Mouse (Mus musculus) cortical plate, adult 2 months (tissue): Measurements from ENCODE around the gene Cntn5. TPM values are rescaled to one million over a fixed set of nuclear protein-coding genes. Genes with fewer than 3 reads are reported as not detected.
"Not testable (repeated sequence)": the region's sequence is repeated elsewhere in the genome, so short reads cannot be mapped to it uniquely, and the experiment has no call there.

Experiments
- H3K27ac ChIP-seq: fragments of 200-500 bp; 2 replicates; pipeline ENCODE4 v1.5.1; 2012; ENCODE audit warnings: low read length, control low read depth, inconsistent platforms; ENCODE audit not compliant: insufficient read depth
- H3K4me1 ChIP-seq: fragments of 200-500 bp; 2 replicates; pipeline ENCODE4 v1.6.1; 2011; ENCODE audit warnings: low read length; ENCODE audit not compliant: control insufficient read depth, insufficient read depth
- H3K4me3 ChIP-seq: fragments of 200-500 bp; 2 replicates; pipeline ENCODE4 v1.5.1; 2011; ENCODE audit warnings: mild to moderate bottlenecking, low read length, control low read depth; ENCODE audit not compliant: insufficient read depth
- CTCF ChIP-seq: fragments of 200-500 bp; IDR thresholded peaks from 2 replicates; pipeline ENCODE4 v1.5.1; 2011; ENCODE audit warnings: mild to moderate bottlenecking, control low read depth, low read length; ENCODE audit not compliant: insufficient read depth; ENCODE audit errors: extremely low read depth
- POLR2A ChIP-seq: fragments of 200-500 bp; IDR thresholded peaks from 2 replicates; pipeline ENCODE4 v1.6.1; 2011; ENCODE audit warnings: mild to moderate bottlenecking, low read length, control low read depth; ENCODE audit not compliant: insufficient read depth; ENCODE audit errors: extremely low read depth
- polyA plus RNA-seq: library from polyadenylated mRNA; depleted of rRNA; stranded (reverse); fragments of >200 nt; gene quantifications from 2 replicates; pipeline ENCODE4 v1.2.3, GENCODE M21; 2012

Cntn5 gene
- polyA plus RNA-seq, 1 experiment: 4.4 TPM

DNA sequence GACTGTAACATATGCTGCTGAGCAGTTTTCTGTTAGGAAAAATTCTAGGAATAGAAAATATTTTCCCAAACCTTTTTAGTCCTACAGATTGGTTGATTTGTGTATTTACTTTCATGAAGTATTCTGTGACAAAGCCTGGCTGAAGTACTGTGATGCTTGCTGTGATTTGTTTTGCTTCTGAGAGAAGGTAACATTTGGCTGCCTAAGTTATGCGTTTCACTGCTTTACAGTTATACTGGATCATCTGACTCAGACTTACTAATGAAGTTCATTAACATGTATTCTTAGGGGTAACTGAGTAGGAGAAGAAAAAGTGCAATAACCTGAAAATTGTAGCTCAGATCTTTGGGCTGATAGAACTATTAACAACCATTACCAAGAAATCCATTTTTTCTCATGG lies 245.1 kb downstream of the Cntn5 start:
- Histone ChIP-seq H3K27ac (no peak overlapping the region), H3K4me1 (no peaks in the 10 kb centered on the region), H3K4me3 (no peak overlapping the region)
- TF ChIP-seq POLR2A: no peak
- TF ChIP-seq CTCF: no peak

DNA sequence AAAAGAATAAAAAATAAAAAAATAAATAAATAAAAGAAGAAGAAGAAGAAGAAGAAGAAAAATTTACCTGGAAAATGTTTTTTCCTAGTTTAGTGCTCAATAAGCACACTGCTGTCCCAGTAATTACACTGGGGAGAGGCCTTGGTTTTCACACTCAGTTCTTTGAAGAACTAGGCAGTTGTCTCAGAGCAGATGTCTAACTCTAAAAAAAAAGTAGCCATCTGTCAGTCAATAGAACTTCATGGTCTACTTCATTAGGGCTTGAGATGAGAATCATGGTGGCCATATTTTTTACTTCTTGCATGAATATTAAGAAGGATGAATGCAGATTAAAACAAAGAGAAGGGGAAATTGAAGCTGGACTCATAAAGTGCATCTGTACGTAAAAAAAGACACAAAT lies 246.5 kb downstream of the Cntn5 start:
- Histone ChIP-seq H3K4me3 (no peak overlapping the region), H3K4me1 (no peaks in the 10 kb centered on the region), H3K27ac (no peak overlapping the region)
- TF ChIP-seq POLR2A (no peak), CTCF (no peak)

DNA sequence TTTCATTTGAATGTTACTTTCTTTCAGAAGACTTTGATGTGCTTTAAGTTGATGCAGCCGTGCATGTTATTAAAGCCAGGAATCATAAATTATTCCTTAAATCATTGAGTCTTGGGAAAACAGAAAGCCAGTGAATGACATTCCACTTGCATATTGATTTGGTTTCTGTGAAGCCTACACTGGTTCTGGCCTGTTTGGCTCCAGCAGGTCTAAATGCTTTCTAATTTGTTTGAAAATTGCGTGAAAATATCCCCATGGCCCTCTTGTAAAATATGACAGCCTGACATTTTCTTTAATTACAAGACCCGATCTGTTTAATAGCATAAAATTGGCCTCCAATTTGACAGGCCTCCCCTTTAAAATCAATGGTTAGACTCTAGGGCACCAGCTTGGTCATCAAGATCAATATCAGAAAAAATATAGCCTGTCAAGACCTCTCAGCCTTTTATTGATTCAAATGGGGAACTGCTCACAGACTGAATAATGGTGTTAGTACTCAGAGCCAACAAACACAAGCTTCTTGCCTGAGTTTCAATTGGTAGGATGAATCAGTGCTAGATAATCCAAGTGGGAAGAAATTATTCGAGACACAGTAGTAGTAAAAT lies 247.3 kb downstream of the Cntn5 start:
- H3K27ac ChIP-seq: no peak overlapping the region
- TF ChIP-seq CTCF (no peak), POLR2A (no peak)
- no peaks in the 10 kb centered on the region for H3K4me1 ChIP-seq
- H3K4me3 ChIP-seq: no peak overlapping the region

DNA sequence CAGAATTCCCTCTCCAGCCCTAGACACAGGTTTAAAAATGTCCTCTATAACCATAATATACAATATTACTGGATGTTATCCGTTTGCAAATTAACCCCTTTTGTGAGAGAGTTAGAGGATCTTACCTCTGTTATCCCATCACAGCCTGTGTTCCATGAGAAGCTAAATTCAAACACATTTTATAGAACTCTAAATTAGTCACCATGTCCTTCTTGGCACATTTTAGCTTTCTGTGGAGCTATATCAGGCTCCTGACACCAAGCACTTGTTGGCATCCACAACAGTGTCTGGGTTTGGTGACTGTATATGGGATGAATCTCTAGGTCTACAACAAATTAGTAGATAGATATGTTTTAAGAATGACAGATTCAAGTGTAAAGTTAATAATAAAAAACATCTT lies 253.9 kb downstream of the Cntn5 start:
- H3K4me3 ChIP-seq: no peak overlapping the region
- H3K27ac ChIP-seq: no peak overlapping the region
- TF ChIP-seq POLR2A: no peak
- no peak for TF ChIP-seq CTCF
- H3K4me1 ChIP-seq: no peaks in the 10 kb centered on the region; the same call in 1 of the 2 replicates

DNA sequence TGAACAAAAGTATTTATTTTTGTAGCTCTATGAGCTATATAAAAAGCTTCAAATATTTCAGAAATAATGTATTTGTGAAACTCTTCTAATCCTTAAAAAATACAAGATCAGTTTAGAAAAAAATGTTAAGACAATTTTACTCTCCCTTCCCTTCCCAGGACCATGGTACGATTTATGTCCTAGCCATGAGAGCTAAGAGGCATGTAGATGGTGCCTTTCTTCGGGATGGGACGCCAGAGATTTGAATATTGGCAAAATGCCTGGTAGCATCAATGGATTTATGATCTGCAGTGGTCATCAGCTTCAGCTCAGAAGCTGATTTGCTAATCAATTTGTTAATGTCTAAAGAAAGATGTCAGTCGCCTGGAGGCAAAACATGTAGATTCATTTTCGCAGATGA lies 258.6 kb downstream of the Cntn5 start:
- TF ChIP-seq CTCF (no peak), POLR2A (no peak)
- no peaks in the 10 kb centered on the region; the same call in 1 of the 2 replicates for H3K4me1 ChIP-seq
- no peak overlapping the region for H3K4me3 ChIP-seq
- no peak overlapping the region for H3K27ac ChIP-seq

DNA sequence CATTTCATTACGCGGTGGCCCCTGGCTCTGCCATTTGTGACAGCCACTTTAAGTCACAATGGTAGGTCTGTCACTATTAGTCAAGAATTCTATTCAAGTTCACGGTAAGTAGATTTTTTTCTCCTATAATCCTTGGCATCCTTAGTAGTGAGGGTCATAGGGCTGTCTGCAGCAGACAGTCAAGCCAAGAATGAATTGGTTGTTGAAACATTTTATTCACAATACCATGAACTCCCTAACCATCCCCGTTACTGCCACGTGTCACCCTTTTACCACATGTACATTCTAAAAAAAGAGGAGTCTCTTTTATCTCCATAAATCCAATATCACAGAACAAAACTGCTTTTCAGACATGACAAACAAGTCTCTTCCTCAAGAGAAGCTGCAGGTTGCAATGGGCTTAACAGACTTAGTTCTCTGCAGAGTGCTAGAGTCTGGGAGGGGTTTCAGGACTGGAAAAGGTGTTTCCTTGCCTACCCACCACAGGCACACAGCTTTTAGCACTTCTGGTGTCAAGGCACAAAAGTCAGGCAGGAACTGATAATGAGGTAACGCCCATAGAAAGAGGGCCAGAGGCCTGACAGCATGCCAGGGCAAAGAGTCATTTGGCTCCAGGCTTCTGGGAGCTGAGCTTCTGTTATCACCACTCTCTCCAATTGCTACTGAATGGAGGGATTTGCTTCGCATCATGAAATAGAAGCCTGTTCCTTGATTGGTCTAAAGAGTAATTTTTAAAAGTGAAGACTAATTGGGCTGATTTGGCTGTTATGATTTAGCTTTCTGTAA lies 259.3 kb downstream of the Cntn5 start:
- Histone ChIP-seq H3K27ac (peak overlapping the region; percentile 35; the same call in 1 of the 2 replicates), H3K4me3 (no peak overlapping the region), H3K4me1 (no peaks in the 10 kb centered on the region)
- no peak for TF ChIP-seq POLR2A
- TF ChIP-seq CTCF: no peak

DNA sequence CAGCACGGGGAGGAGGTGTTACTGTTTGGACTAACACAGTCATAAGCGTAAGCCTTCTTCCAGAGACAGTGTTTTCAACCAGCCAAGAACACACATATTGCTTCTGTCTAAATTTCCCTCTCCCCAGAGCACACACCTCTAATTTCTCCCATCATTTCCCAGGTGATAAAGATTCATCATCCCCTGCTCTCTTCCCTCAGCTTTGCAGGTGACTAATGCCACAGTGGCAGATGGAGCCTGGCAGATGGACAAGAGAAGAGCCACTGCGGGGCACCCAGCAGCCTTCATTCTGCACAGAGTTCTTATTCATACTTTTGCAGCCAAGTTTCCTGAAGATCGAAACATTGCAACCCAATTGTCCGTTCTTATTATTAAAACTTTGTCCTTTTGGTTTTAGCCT lies 286.5 kb downstream of the Cntn5 start:
- TF ChIP-seq POLR2A: no peak
- TF ChIP-seq CTCF: no peak

DNA sequence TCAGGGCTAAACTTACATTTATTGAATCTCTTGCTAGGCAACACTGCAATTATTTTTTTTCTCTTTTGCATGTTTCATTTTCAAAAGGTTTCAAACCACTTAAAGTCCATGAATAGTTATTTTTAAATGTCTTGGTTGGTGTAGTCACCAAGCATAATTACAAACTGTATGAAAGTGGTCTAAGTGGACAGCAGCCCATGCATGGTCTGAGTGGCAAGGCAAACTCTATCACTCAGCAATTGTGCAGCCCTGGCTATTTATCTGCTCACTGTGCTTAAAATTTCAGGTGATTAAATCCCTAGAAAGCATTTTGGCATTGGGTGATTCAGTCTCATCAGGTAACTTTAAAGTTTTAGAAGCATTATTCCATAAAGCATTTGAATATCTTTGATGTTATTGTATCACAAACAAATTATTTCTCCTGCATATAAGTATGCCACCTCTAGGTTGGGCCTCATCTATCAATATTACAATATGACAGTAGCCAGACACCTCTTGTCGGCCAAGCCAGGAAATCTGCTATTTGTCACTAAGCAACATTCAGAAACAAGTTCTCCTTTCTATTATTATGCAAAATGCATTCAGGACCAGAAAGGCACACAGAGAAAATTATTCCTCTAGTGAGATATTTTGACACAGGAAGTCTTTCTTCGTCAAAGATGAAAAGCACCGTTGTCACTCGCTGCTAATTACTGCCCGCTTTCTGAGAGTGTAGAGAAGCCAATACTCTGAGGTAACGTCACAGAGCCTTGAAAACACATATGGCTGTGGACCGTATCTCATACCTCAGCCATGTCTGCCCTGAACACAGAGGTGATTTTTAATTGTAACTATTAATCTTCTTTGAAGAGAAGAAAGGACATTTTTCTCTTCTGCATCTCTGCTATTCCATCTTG lies 329.0 kb downstream of the Cntn5 start:
- TF ChIP-seq POLR2A: no peak

More for the DNA sequence above, 286.5 kb downstream of the Cntn5 start:
- Histone ChIP-seq H3K27ac (no peak overlapping the region), H3K4me3 (no peak overlapping the region), H3K4me1 (peaks cover 2% of the 10 kb centered on the region; the same call in 1 of the 2 replicates)

DNA sequence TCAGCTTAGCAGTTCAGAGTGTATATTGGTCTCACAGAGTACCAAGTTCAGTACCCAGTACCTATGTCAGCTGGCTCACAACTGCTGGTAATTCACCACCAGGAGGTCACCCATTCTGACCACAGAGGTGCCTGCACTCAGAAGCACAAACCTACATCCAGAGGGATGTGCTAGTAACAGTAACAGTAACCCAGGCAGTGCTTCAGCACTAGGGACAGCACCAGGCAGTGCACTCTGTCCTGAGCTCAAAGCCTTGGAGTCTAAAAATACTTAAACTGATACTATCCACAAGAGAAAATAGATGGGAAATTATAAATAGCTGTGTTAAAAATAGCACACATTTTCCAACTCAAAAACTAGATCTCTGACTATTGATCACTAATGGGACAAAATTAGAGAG lies 334.7 kb downstream of the Cntn5 start:
- no peak for TF ChIP-seq CTCF
- no peak for TF ChIP-seq POLR2A
- Histone ChIP-seq H3K4me1 (no peaks in the 10 kb centered on the region), H3K27ac (no peak overlapping the region), H3K4me3 (no peak overlapping the region)

More for the DNA sequence above, 329.0 kb downstream of the Cntn5 start:
- H3K4me1 ChIP-seq: no peaks in the 10 kb centered on the region; the same call in 1 of the 2 replicates
- no peak overlapping the region for H3K4me3 ChIP-seq
- no peak overlapping the region for H3K27ac ChIP-seq

DNA sequence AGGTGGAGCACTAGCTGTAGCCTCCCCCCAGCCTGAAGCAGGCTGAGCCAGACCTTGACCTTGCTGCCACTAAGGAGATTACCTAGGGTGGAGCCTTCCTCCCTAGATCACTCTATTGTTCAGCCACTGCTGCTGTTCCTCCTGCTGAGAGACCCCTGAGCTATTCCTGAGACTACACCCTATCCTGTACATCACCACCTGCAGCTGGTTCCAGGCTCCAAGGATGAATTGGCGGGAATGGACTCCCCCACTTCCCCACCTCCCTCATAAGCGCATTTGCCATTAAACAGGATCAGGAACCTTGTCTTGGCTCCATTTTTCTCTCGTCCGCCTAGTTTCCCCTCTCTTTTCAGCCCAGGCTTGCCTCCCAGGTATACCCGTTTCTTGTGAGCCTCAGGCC lies 363.7 kb downstream of the Cntn5 start:
- not testable (repeated sequence) for H3K27ac ChIP-seq, H3K4me3 ChIP-seq, H3K4me1 ChIP-seq
